Mouse (Mus musculus): ENCODE results near the gene Phkb. TPM values are rescaled to one million over a fixed set of nuclear protein-coding genes. Genes with fewer than 3 reads are reported as not detected.

Gene Phkb
- total and polyA plus RNA-seq, 2 experiments from 2014 or later, result 43.7 to 44.7 TPM

DNA sequence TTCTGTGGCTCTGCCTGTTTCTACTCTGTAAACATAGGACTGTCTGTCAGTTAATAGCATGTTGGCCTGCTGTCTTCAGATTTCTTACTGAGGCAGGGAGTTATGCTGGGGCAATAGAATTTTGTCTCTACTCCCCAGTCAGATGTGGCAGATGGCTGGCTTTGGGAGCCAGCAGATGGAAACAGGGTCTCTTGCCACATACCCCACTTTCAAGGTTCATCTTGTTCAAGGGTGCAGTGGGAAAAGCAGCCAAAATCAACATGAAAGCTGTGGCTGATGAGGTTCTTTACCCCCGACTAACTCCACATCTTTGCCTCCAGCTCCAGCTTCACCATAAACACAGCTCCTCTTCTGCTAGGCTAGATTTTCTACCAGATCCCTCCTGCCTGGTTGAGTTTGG is 246.7 kb downstream of the Phkb start:
- H3K4me3 ChIP-seq (ENCODE audit: low read depth, low read length), result no peak overlapping the region
- TF ChIP-seq CTCF (IDR thresholded peaks at IDR 0.05; ENCODE audit: low read depth) (no peak), EP300 (IDR thresholded peaks at IDR 0.05; ENCODE audit: low read depth) (no peak)
- no peaks in the 10 kb centered on the region for H3K4me1 ChIP-seq (ENCODE audit: control insufficient read depth, insufficient read depth)
- 60% methylated on average over 1 of the region's 1 CpGs for WGBS
- no peak overlapping the region for H3K9ac ChIP-seq (replicated peaks; ENCODE audit: low read depth, low read length)
- no peak for ATAC-seq (ENCODE audit: insufficient read depth, low read depth)
- no peaks in the 10 kb centered on the region for H3K36me3 ChIP-seq (replicated peaks; ENCODE audit: control insufficient read depth, insufficient read depth, low read length)
- no peak for DNase-seq (ENCODE audit: low spot score)
- no peak overlapping the region for H3K4me2 ChIP-seq (ENCODE audit: low read depth, low read length)
- no peak overlapping the region for H3K27ac ChIP-seq (ENCODE audit: low read depth)
- H3K9me3 ChIP-seq (replicated peaks; ENCODE audit: control insufficient read depth, low read length), result no peaks in the 10 kb centered on the region
- no peaks in the 10 kb centered on the region for H3K27me3 ChIP-seq (ENCODE audit: control insufficient read depth, insufficient read depth, low read length)

DNA sequence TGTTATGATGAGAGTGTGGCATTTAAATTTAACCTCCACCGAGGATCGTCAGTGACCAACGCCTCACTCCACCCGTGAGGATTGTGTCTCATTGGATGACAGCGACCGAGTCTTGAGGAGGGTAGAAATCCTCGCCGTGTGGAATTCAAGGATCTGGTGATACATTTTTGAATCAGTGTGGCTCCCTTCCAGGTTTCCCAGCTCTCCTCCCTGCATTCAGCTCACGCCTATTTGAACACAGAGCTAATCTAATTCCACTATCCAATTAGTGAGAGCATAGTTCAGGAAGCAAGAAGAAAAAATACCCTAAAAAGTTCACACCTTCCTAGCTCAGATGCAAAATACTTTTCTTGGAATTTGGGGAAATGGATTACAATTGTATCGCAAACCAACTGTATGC is 249.9 kb downstream of the Phkb start:
- H3K4me1 ChIP-seq (ENCODE audit: control insufficient read depth, insufficient read depth), result no peaks in the 10 kb centered on the region
- ATAC-seq (ENCODE audit: insufficient read depth, low read depth) (no peak), DNase-seq (ENCODE audit: low spot score) (no peak)
- H3K4me3 ChIP-seq (ENCODE audit: low read depth, low read length), result no peak overlapping the region
- H3K4me2 ChIP-seq (ENCODE audit: low read depth, low read length), result no peak overlapping the region
- no peaks in the 10 kb centered on the region for H3K36me3 ChIP-seq (replicated peaks; ENCODE audit: control insufficient read depth, insufficient read depth, low read length)
- no peaks in the 10 kb centered on the region for H3K9me3 ChIP-seq (replicated peaks; ENCODE audit: control insufficient read depth, low read length)
- TF ChIP-seq EP300 (IDR thresholded peaks at IDR 0.05; ENCODE audit: low read depth) (no peak), CTCF (IDR thresholded peaks at IDR 0.05; ENCODE audit: low read depth) (no peak)
- no peaks in the 10 kb centered on the region for H3K27me3 ChIP-seq (ENCODE audit: control insufficient read depth, insufficient read depth, low read length)
- H3K27ac ChIP-seq (ENCODE audit: low read depth), result no peak overlapping the region
- no peak overlapping the region for H3K9ac ChIP-seq (replicated peaks; ENCODE audit: low read depth, low read length)
- 74% methylated on average over 10 of the region's 10 CpGs for WGBS

Other genes starting within 250 kb of the Phkb start
- gene Neto2, start 140.0 kb upstream of the Phkb start, total RNA-seq (2014; rRNA removed; ENCODE audit: low replicate concordance), result 4.4 and 5.5 TPM in 2 replicates
- gene Neto2, start 140.0 kb upstream of the Phkb start, polyA plus RNA-seq (2015; fragmentation: Nextera tagmentation; extraction: Ambion mirVana), result 1.4 and 1.7 TPM in 2 replicates
- 53.8 and 63.5 TPM in 2 replicates for gene Itfg1, start within 50 bp of the Phkb start, total RNA-seq (2014; rRNA removed; ENCODE audit: low replicate concordance)
- gene Itfg1, start within 50 bp of the Phkb start, polyA plus RNA-seq (2015; fragmentation: Nextera tagmentation; extraction: Ambion mirVana), result 60.1 and 61.0 TPM in 2 replicates

Measured in heart, postnatal 0 days (tissue).